Mouse (Mus musculus) CH12.LX (cell line): Measurements from ENCODE around the gene Gm44502. TPM values are rescaled to one million over a fixed set of nuclear protein-coding genes. Genes with fewer than 3 reads are reported as not detected.

Source experiments
- DNase-seq: peaks from one replicate; pipeline ENCODE4 v3.0.0-alpha.2; 2013; ENCODE audit errors: extremely low read depth
- H3K27ac ChIP-seq: 2 replicates; pipeline ENCODE4 v1.5.1; 2012; ENCODE audit warnings: low read depth, mild to moderate bottlenecking, control low read depth, moderate library complexity; ENCODE audit not compliant: insufficient read depth
- H3K27me3 ChIP-seq: replicated peaks from 2 replicates; pipeline ENCODE3; 2012; ENCODE audit warnings: inconsistent platforms
- H3K36me3 ChIP-seq, 2 experiments: replicated peaks in 1 of 2; 2 replicates each; pipeline versions ENCODE3 to v1.6.1; 2012; ENCODE audit warnings: inconsistent platforms in 1 of 2, low read length in 1 of 2, mild to moderate bottlenecking in 1 of 2, mixed read lengths in 1 of 2, moderate library complexity in 1 of 2; ENCODE audit not compliant: control insufficient read depth in 1 of 2, insufficient read depth in 1 of 2
- H3K4me1 ChIP-seq, 2 experiments: 2 replicates each; pipeline ENCODE4 v1.6.1; 2012; ENCODE audit warnings: inconsistent platforms in 1 of 2, moderate library complexity in 1 of 2; ENCODE audit not compliant: insufficient read depth in 2 of 2, control insufficient read depth in 1 of 2
- H3K4me2 ChIP-seq: 2 replicates; pipeline ENCODE4 v1.6.1; 2012; ENCODE audit warnings: low read depth, mild to moderate bottlenecking, control low read depth; ENCODE audit not compliant: poor library complexity, insufficient read depth, severe bottlenecking
- H3K4me3 ChIP-seq, 3 experiments: fragments of 150-350 bp in 1 of 3; sonication (generic) in 1 of 3; replicated peaks in 1 of 3; 2 replicates each; pipeline versions ENCODE3 to v1.5.1; 2011 to 2012; ENCODE audit warnings: low read depth in 2 of 3, low read length in 2 of 3, mild to moderate bottlenecking in 2 of 3, moderate library complexity in 2 of 3, control low read depth in 1 of 3, improper control_type of control experiment in 1 of 3, inconsistent platforms in 1 of 3, mixed read lengths in 1 of 3; ENCODE audit not compliant: poor library complexity in 1 of 3
- H3K79me2 ChIP-seq: replicated peaks from 2 replicates; pipeline ENCODE4 v1.6.1; 2012; ENCODE audit warnings: mild to moderate bottlenecking, moderate library complexity; ENCODE audit not compliant: control insufficient read depth, poor library complexity, insufficient read depth, severe bottlenecking; ENCODE audit errors: extremely low read depth
- H3K9ac ChIP-seq: 2 replicates; pipeline ENCODE4 v1.6.1; 2012; ENCODE audit warnings: low read depth, mild to moderate bottlenecking, control low read depth, moderate library complexity; ENCODE audit not compliant: insufficient read depth
- H3K9me3 ChIP-seq: replicated peaks from 2 replicates; pipeline ENCODE3; 2012; ENCODE audit warnings: low read length, inconsistent platforms, mixed read lengths
- BHLHE40 ChIP-seq: IDR thresholded peaks from 2 replicates; pipeline ENCODE4 v1.6.1; 2011; ENCODE audit warnings: mild to moderate bottlenecking, low read depth, low read length, improper control_type of control experiment
- CTCF ChIP-seq, 2 experiments: IDR thresholded peaks in 1 of 2; conservative IDR thresholded peaks in 1 of 2; 2 replicates each; pipeline ENCODE4 v1.5.1; 2011 to 2012; ENCODE audit warnings: low read depth in 2 of 2, low read length in 2 of 2, improper control_type of control experiment in 1 of 2, inconsistent platforms in 1 of 2, mild to moderate bottlenecking in 1 of 2, moderate library complexity in 1 of 2
- ELF1 ChIP-seq: IDR thresholded peaks from 2 replicates; pipeline ENCODE4 v1.6.1; 2014; ENCODE audit warnings: low read depth, mild to moderate bottlenecking, inconsistent platforms, low read length, improper control_type of control experiment
- EP300 ChIP-seq: IDR thresholded peaks from 2 replicates; pipeline ENCODE4 v1.6.1; 2011; ENCODE audit warnings: low read length, improper control_type of control experiment
- ETS1 ChIP-seq: conservative IDR thresholded peaks from 2 replicates; pipeline ENCODE4 v1.6.1; 2012; ENCODE audit warnings: low read depth, mild to moderate bottlenecking, inconsistent platforms, low read length, improper control_type of control experiment, moderate library complexity
- GABPA ChIP-seq: IDR thresholded peaks from 2 replicates; pipeline ENCODE4 v1.6.1; 2012; ENCODE audit warnings: low read depth, low read length, improper control_type of control experiment, inconsistent platforms; ENCODE audit not compliant: insufficient replicate concordance
- JUND ChIP-seq: conservative IDR thresholded peaks from 2 replicates; pipeline ENCODE4 v1.6.1; 2011; ENCODE audit warnings: low read depth, low read length, improper control_type of control experiment
- MEF2A ChIP-seq: IDR thresholded peaks from 2 replicates; pipeline ENCODE4 v1.6.1; 2014; ENCODE audit warnings: low read depth, mild to moderate bottlenecking, inconsistent platforms, low read length, improper control_type of control experiment, borderline replicate concordance
- MYC ChIP-seq: IDR thresholded peaks from 2 replicates; pipeline ENCODE4 v1.6.1; 2011; ENCODE audit warnings: low read depth, mild to moderate bottlenecking, improper control_type of control experiment, low read length
- PAX5 ChIP-seq: IDR thresholded peaks from 2 replicates; pipeline ENCODE4 v1.6.1; 2012; ENCODE audit warnings: low read length, inconsistent platforms, mixed read lengths
- SIN3A ChIP-seq: IDR thresholded peaks from 2 replicates; pipeline ENCODE4 v1.6.1; 2012; ENCODE audit warnings: low read length, improper control_type of control experiment, inconsistent platforms
- UBTF ChIP-seq: IDR thresholded peaks from 2 replicates; pipeline ENCODE4 v1.6.1; 2012; ENCODE audit warnings: low read depth, mild to moderate bottlenecking, inconsistent platforms, low read length, improper control_type of control experiment, moderate library complexity
- ZKSCAN1 ChIP-seq: IDR thresholded peaks from 2 replicates; pipeline ENCODE4 v1.6.1; 2012; ENCODE audit warnings: low read depth, inconsistent platforms, low read length, improper control_type of control experiment, borderline replicate concordance
- ZNF384 ChIP-seq: IDR thresholded peaks from 2 replicates; pipeline ENCODE4 v1.6.1; 2012; ENCODE audit warnings: low read depth, low read length, improper control_type of control experiment, inconsistent platforms
- dilution Hi-C: fragments of 300-500 bp; cut with MboI; formaldehyde crosslinking; loops from 2 replicates; pipeline ENCODE4 v1.14.3; 2020; ENCODE audit warnings: low sequenced_read_pairs; ENCODE audit not compliant: extremely low pct_unique_long_range_greater_than_20kb, extremely low pct_ligation_motif_present
- in situ Hi-C: fragments of 300-500 bp; cut with MboI; formaldehyde crosslinking; loops from 3 replicates; pipeline ENCODE4 v1.14.3; 2019; ENCODE audit warnings: low sequenced_read_pairs, low pct_ligation_motif_present, low pct_unique_long_range_greater_than_20kb, mixed read lengths
- polyA plus RNA-seq: library from polyadenylated mRNA; unstranded; fragments of >175 nt; gene quantifications from 2 replicates; pipeline ENCODE4 v1.2.1, GENCODE M21; 2012; ENCODE audit warnings: low read depth; ENCODE audit not compliant: insufficient read length
- total RNA-seq, 2 experiments: library from RNA; depleted of rRNA; stranded (reverse); fragments of 300-350 nt in 1 of 2; fragments of >200 nt in 1 of 2; gene quantifications; 2 replicates each; pipeline ENCODE4 v1.2.3; 2012 to 2014

Gm44502 gene
- total and polyA plus RNA-seq, 3 experiments = 0.13 to 0.15 TPM; not detected in 1

DNA sequence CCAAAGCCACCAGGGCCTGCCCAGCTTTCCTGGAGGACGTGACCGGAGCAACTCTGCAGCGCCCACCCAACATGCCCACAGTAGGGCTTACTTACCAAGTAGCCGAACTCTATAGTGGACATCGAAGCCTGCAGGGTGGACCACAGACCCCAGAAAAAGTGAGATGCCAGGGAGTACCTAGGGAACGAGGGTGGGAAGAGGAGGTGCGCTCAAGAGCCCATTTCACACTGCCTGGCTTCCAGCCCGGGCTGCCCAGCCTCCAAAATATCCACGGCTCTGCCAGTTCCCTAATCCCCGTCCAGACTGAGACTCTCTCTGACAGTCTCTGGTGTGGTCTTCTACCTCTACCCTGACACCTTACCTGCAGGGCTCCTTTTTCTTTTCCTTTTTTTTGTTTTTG lies 2.8 kb downstream of the Gm44502 start:
- dilution Hi-C loops = no loop called here
- in situ Hi-C loops = loop anchor here (10.0 kb wide), 1 partner anchor 352 kb away; the partner anchor contains the start of gene Trabd

DNA sequence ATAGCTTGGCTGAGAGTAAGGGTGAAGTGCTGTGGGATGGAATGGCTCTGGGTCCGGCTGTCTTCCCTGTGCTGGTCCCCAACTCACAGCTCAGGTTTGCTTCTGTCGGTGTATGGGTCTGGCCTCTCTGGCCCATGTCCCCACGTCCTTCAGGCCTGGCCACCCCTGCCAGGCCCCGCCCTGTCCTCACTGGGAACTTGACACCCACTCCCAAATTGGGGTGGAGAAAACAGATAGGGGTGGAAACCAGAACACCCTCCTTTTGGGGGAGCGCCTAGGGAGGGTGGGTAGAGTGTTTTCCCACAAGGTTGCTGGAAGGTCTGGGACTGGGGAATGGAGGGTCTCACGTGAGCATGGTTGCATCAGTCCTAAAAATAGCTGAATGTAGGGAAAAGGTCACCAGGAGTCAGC lies 3.8 kb downstream of the Gm44502 start, which contains the start of gene Cpt1b:
TSS of gene Cpt1b (minus strand) at position 153 of the 411 bp plus-strand sequence.
- H3K27me3 ChIP-seq = no peaks in the 10 kb centered on the region
- no peak for DNase-seq
- H3K27ac ChIP-seq = no peak within 1 kb of the TSS
- peaks cover 8% of the 10 kb centered on the region; the same call in 1 of the 2 replicates for H3K79me2 ChIP-seq
- no peaks in the 10 kb centered on the region for H3K9me3 ChIP-seq
- H3K4me3 ChIP-seq = no peak within 1 kb of the TSS
- no peak within 1 kb of the TSS for H3K9ac ChIP-seq
- in situ Hi-C loops = loop anchor here (10.0 kb wide), 1 partner anchor 351 kb away; the partner anchor contains the start of gene Trabd
- no peak for TF ChIP-seq PAX5
- no peak for TF ChIP-seq ETS1
- TF ChIP-seq BHLHE40 = no peak
- no peak for TF ChIP-seq SIN3A
- TF ChIP-seq CTCF (conservative IDR thresholded peaks at IDR 0.05 in 1 of 2, IDR thresholded peaks at IDR 0.05 in 1 of 2; ENCODE audit: low read depth in 2 of 2, low read length in 2 of 2) = no peak
- TF ChIP-seq MEF2A = no peak
- no peak for TF ChIP-seq JUND
- TF ChIP-seq MYC = no peak
- TF ChIP-seq ZKSCAN1 = no peak
- no peak for TF ChIP-seq ZNF384
- no peak for TF ChIP-seq ELF1
- no peak within 1 kb of the TSS for H3K4me2 ChIP-seq
- H3K4me1 ChIP-seq = peaks cover 0 to 6% of the 10 kb centered on the region in 2 experiments; a peak in 2 of 4 replicates
- peaks cover 32 to 69% of the 10 kb centered on the region in 2 experiments for H3K36me3 ChIP-seq
- dilution Hi-C loops = no loop called here

More for the DNA sequence above, 2.8 kb downstream of the Gm44502 start:
- Histone ChIP-seq H3K4me2 (no peak overlapping the region), H3K4me3 (no peak overlapping the region), H3K27me3 (no peaks in the 10 kb centered on the region), H3K9me3 (no peaks in the 10 kb centered on the region), H3K36me3 (peaks cover 30 to 61% of the 10 kb centered on the region in 2 experiments), H3K4me1 (peaks cover 0 to 14% of the 10 kb centered on the region in 2 experiments; a peak in 2 of 4 replicates), H3K9ac (no peak overlapping the region), H3K79me2 (peaks cover 12% of the 10 kb centered on the region), H3K27ac (no peak overlapping the region)
- TF ChIP-seq GABPA (no peak), UBTF (no peak), EP300 (no peak)
- DNase-seq = no peak
